Mouse (Mus musculus): ENCODE results near the gene Iba57.

Gene Iba57

DNA sequence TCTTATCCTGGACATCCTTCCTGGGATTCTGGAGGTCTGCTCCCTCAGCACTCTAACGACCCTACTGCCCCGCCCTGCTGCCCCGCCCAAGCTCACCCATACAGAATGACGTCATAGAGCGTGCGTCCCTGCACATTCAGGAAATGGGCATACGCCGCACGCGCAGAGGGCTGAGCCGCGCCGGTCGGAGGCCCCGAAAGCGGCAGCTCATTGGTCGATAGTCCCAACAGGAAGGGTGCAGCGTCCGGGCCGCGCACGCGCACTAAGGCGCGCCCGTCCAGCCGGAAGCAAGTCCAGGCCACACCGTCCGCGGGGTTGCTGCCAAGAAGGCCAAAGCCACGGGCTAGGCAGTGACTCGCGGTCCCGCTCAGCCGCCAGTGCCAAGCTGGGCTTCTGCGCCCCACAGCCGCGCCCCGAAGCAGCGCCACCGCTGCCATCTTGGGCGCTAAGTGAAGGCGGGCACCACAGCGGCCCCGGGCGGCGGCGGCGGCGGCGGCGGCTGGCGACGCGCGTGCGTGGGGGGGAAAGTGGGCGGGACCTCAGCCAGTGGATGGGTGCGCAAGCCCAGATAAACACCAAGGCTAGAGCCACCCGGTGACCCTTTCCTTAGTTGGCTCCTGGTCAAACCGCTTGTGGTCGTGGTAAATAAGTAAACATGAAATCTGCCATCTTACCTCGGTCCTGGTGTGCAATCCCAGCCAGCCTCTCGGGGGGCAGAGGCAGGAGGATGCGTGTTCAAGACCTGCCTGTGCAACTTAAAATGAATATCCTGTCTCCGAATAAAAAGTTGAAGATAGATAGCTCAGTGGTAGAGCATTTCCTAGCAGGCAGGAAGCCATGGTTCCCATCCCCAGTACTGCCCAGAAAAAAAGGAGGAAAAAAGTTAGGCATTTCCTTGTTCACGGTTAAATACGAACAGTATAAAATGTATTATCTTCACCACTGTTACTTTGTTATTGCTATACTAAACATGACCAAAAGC, at the start of gene Iba57:
TSS of gene Iba57 (minus strand) at position 485 of the 982 bp plus-strand sequence.
- in situ Hi-C loops (cut with MboI, MseI): no loop called here

DNA sequence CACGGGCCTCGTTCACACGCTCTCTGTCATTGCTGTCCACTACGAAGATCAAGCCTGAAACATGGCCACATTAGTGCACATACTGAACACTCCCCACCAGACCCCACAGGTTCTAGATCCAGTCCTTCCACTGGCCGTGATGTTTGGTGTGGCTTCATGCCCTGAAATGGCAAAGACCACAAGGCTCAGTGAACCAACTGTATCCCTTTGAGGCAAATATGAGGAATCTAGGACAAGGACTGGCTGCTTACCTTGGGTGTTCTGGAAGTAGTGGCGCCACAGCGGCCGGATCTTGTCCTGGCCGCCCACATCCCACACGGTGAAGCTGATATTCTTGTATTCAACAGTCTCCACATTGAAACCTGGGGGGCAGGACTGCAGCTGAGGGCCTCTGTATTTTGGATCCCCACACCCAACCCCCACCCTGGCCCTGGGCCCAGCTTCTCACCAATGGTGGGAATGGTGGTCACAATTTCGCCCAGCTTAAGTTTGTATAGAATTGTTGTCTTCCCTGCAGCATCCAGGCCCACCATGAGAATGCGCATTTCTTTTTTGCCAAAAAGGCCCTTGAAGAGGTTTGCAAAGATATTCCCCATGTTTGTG, 49.5 kb upstream of the Iba57 start:
- in situ Hi-C loops (cut with MboI, MseI): loop anchor here (10.0 kb wide), 1 partner anchor 1248 kb away; no protein-coding TSS in a partner anchor

DNA sequence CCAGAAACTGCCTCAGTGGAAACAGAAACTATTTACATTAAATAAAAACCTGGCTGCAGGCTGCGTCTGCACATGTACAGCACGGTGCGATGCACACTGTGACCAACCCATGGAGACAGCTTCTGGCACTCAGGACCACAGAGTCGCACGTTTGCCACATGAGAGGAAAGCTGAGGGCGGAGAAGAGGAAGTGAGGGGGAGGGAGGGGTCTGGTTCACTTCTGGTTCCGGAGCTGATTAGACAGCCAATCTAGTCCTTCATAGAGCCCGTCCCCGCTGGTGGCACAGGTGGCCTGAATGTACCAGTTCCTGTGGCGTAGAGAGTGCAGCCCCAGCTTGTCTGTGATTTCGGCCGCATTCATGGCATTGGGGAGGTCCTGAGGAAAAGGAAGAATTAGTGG, 48.8 kb upstream of the Iba57 start:
- in situ Hi-C loops (cut with MboI, MseI): loop anchor here (10.0 kb wide), 1 partner anchor 1248 kb away; no protein-coding TSS in a partner anchor

GRCm38 (mm10) chr11:59211561-59211960, 48.0 kb upstream of the Iba57 start:
- in situ Hi-C loops (cut with MboI, MseI): loop anchor here (10.0 kb wide), 1 partner anchor 1247 kb away; no protein-coding TSS in a partner anchor

- in situ Hi-C loops (cut with MboI, MseI): loop anchor here (10.0 kb wide), 1 partner anchor 1245 kb away; no protein-coding TSS in a partner anchor
These were observed 46.5 kb upstream of the Iba57 start for GRCm38 (mm10) chr11:59210020-59210419.

DNA sequence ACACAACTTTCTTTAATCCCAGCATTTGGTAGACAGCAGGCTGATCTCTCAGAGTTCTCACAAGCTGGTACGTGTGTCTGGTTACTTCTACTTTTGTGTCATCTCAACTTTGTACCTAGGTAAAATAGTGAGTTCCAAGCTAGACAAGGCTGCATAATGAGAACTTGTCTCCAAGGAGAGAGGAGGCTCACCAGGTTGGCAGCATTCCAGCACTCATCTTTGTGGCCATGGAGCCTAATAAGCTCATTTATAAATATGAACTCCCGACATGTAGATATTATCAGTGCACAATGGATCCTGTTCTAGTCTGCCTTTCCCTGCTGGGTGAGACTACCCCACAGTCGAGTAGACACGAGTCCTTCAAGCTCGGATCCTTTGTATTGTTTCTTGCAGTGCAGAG, 46.0 kb upstream of the Iba57 start:
- in situ Hi-C loops (cut with MboI, MseI): no loop called here

DNA sequence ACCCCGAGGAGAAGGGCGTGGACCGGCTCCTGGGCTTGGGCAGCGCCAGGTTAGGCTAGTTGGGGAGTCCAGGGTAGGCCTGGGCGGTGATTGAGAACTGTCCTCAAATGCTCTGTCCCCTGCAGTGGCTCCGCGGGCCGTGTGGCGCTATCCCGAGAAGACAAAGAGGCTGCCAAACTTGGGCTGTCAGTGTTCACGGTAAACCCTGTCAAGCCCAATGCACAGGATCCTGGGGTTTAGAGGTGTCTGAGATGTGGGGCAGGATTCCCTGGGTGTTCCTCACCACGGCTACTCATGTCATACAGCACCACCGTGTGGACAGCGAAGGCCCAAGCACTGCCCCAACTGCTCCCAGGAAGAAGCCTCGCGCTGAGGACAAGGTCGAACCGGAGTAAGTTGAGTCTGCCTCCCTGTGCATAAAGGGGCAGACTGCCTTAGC, 45.5 kb upstream of the Iba57 start:
- in situ Hi-C loops (cut with MboI, MseI): no loop called here

DNA sequence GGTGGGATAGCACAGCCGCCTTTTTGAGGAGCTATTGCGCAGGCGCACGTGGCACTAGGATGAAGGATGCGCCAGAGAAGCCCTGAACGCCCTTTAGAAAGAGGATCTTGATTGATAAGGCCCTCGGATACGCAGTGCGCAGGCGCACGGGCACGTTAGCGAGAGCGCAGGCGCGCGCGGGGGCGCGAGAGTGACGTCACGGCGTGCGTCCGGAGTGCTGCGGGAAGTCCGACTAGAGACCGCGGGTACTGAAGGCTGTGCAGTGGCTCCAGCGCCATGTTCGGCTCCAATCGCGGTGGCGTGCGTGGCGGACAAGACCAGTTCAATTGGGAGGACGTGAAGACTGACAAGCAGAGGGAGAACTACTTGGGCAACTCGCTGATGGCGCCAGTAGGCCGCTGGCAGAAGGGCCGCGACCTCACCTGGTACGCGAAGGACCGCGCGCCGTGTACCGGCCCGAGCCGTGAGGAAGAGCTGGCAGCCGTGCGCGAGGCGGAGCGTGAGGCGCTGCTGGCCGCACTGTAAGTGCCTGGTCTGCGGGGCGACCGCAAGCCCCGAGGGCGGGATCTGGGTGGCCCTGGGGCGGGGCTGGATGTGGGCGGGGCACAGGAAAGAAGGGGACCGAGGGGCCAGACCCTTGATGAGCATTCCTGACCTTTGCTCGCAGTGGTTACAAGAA, 44.8 kb upstream of the Iba57 start, which contains the start of gene 2310033P09Rik:
TSS of gene 2310033P09Rik (plus strand) at position 169 of the 679 bp plus-strand sequence.
- in situ Hi-C loops (cut with MboI, MseI): no loop called here

DNA sequence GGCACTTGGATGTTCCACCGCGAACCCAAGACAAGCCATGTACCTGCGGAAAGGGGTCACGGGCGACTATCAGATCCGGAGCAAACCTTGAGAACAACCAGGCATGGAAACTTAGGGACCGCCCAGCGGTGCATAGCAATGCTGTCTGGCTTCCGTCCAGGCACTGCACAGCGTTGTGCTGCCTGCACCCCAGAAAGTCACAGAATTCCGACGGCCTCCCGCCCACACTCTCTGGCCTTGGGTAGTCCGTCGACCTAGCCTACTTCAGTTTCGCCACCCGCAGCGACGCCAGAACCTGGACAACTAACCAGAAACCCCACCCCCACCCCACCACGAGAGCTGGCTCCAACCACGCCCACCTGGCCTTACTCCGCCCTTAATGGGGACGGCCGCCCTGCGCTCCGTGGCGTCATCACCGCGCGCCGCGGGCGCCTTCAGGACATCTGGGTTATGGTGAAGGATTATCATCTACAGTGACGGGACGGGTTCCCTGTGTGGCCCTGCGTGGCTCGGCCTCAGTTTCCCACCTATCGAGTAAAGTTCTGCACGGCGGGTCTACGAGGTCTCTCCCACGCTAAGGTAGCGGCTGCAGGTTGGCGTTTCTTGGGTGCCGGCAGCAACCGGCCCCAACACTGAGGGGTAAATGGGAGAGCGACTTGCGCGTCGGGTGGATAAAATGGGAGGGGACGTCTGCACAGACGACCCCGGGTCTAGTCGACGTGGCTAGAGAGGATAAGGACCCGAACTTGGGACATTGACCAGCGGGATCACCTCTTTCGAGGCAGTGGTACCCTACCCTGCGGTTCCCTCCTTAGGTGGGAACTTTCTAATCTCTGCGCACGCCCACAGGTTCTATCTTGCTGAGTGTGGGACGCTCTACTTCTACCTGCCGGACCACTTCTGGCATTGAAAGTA, 38.8 kb upstream of the Iba57 start, which contains the start of gene Mrpl55:
TSS of gene Mrpl55 (plus strand) at position 406 of the 915 bp plus-strand sequence.
- in situ Hi-C loops (cut with MboI, MseI): no loop called here

- in situ Hi-C loops (cut with MboI, MseI): no loop called here
These were observed 37.9 kb upstream of the Iba57 start for GRCm38 (mm10) chr11:59201216-59202002.

- in situ Hi-C loops (cut with MboI, MseI): no loop called here
These were observed 32.7 kb upstream of the Iba57 start for GRCm38 (mm10) chr11:59196230-59196629.

DNA sequence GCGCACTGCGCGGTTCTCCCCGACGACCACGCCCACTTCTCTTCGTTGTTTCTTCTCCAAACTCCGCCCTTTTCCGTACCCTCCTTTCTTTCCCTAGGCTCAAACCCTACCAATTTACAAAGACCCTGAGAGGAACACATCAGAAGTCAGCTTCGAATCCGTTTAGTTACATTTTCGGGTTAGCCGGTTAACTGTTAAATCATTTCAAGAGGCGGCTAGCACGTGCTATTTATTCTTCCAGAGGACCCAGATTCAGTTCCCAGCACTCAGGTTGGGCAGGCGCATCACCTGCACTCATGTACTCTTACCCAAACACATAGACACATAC, 28.5 kb upstream of the Iba57 start, which contains the start of gene Guk1:
TSS of gene Guk1 (minus strand) at position 154 of the 328 bp plus-strand sequence.
- in situ Hi-C loops (cut with MboI, MseI): no loop called here

- in situ Hi-C loops (cut with MboI, MseI): no loop called here
These were observed 27.9 kb upstream of the Iba57 start for GRCm38 (mm10) chr11:59191231-59192058.

- in situ Hi-C loops (cut with MboI, MseI): no loop called here
These were observed 24.2 kb upstream of the Iba57 start for GRCm38 (mm10) chr11:59187706-59188105.

- in situ Hi-C loops (cut with MboI, MseI): no loop called here
These were observed 22.0 kb upstream of the Iba57 start for GRCm38 (mm10) chr11:59185490-59185889.

GRCm38 (mm10) chr11:59183821-59184220, 20.3 kb upstream of the Iba57 start:
- in situ Hi-C loops (cut with MboI, MseI): loop anchor here (5.0 kb wide), 1 partner anchor 92 kb away; no protein-coding TSS in a partner anchor

DNA sequence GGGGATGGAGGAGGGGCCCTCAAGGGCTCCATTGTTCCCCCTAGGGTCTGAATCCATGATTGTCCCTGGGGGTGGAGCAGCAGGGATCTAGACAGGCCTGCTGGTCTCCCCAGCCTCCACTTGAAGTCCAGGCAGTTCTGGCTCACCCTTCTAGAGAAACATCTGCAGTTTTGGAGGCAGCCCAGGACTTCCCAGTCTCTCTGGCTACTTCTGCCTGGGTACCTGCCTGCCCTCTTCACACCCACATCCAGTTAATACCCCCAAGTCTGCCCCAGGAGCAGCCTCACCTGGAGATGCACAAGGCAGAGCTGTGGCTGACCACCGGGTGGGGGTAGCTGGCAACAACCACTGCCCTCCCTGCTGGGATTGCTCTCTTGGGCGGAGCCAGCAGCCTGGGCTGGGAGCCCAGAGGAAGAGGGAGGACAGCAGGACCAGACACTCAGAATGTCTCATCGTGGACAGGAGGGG, 19.4 kb upstream of the Iba57 start, which contains the start of gene Gjc2:
TSS of gene Gjc2 (minus strand) at position 350 of the 468 bp plus-strand sequence.
- in situ Hi-C loops (cut with MboI, MseI): loop anchor here (5.0 kb wide), 1 partner anchor 91 kb away; no protein-coding TSS in a partner anchor

DNA sequence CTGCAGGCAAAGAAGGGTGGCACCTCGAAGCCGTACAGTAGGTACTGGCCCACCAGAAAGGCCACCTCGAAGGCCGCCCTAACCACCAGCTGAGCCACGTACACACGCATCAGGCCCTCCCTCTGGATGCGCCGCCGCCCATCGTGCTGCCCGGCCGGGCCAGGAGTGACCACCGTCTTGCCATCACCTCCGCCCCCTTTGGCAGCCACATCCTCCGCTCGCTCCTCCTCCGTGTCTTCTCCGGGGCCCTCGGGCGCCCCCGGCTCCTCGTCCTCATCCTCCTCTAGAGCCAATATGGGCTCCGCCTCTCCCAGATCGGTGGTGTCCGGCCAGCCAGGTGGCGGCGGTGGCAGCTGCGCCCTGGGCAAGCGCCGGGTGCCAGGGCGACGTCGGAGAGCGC, 13.4 kb upstream of the Iba57 start:
- in situ Hi-C loops (cut with MboI, MseI): no loop called here

DNA sequence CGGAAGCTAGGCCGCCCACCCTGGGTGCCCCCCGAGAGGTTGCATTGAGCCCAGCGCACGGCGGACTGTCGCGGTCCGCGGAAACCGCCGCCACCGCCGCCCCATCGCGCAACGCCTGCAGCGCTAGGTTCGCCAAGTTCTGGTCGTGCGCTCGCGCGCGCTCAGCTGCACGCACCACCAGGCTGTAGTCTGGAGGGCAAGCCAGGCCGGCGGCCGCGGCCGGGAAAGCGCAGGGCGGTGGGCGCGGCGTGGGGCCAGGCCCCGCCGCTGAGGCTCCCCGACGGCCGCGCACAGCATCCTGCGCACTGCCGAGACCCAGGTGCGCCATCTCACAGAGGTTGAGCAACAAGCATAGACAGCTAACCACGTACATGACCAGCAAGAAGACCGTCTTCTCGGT, 12.9 kb upstream of the Iba57 start:
- in situ Hi-C loops (cut with MboI, MseI): no loop called here
